Mouse (Mus musculus) Patski (cell line): ENCODE measurements around the gene Pola1. TPM values are rescaled to one million over a fixed set of nuclear protein-coding genes. Genes with fewer than 3 reads are reported as not detected.

Source experiments
- ATAC-seq: fragments of 100-300 bp; one replicate; pipeline ENCODE4 v1.8.0; 2021
- CTCF ChIA-PET: fragments of 350-600 bp; sonication (Branson Sonifier 250); formaldehyde crosslinking; loops from one replicate; lab custom pipeline; 2022; ENCODE audit warnings: inconsistent platforms; lab: Charles Lee
- POLR2A ChIA-PET: fragments of 350-600 bp; sonication (Branson Sonifier 250); formaldehyde crosslinking; loops from one replicate; lab custom pipeline; 2022; ENCODE audit warnings: antibody characterized with exemption, inconsistent platforms; lab: Charles Lee
- DNase-seq: peaks from one replicate; pipeline ENCODE4 v3.0.0-alpha.2; 2011; ENCODE audit warnings: low read depth, low spot score
- H3K27me3 ChIP-seq: fragments of 371-371 bp; one replicate; pipeline ENCODE4 v1.5.1; 2021
- CTCF ChIP-seq: fragments of 100-300 bp; IDR thresholded peaks from one replicate; pipeline ENCODE4 v1.5.1; 2021
- in situ Hi-C: fragments of 300-500 bp; cut with MboI; formaldehyde crosslinking; loops from 3 replicates; pipeline ENCODE4 v1.11.1; 2018; ENCODE audit warnings: low pct_unique_long_range_greater_than_20kb, mixed read lengths
- polyA plus RNA-seq: library from polyadenylated mRNA; unstranded; gene quantifications from one replicate; pipeline ENCODE4 v1.2.3, GENCODE M21; 2021

Gene Pola1
- polyA plus RNA-seq, 1 experiment from 2014 or later: 12.5 TPM

- CTCF ChIA-PET: no interaction called here
- TF ChIP-seq CTCF: no peak
- in situ Hi-C loops: no loop called here
Measured at GRCm38 (mm10) chrX:93644022-93644421, 12.1 kb upstream of the Pola1 start.

GRCm38 (mm10) chrX:93643600-93643999, 11.6 kb upstream of the Pola1 start:
- TF ChIP-seq CTCF: no peak
- ChIA-PET POLR2A (no interaction called here), CTCF (no interaction called here)
- no peak for DNase-seq
- in situ Hi-C loops: no loop called here
- no peak for ATAC-seq
- H3K27me3 ChIP-seq: peaks cover 37% of the 10 kb centered on the region

More at GRCm38 (mm10) chrX:93644022-93644421, 12.1 kb upstream of the Pola1 start:
- ATAC-seq (no peak), DNase-seq (no peak)
- POLR2A ChIA-PET: no interaction called here
- peaks cover 37% of the 10 kb centered on the region for H3K27me3 ChIP-seq

- in situ Hi-C loops: no loop called here
Measured at GRCm38 (mm10) chrX:93634861-93635375, 3.0 kb upstream of the Pola1 start.

GRCm38 (mm10) chrX:93630256-93630655, 1.7 kb downstream of the Pola1 start:
- no peak for TF ChIP-seq CTCF
- ATAC-seq (no peak), DNase-seq (no peak)
- in situ Hi-C loops: no loop called here
- H3K27me3 ChIP-seq: peaks cover 29% of the 10 kb centered on the region
- POLR2A ChIA-PET: no interaction called here
- CTCF ChIA-PET: no interaction called here

More at GRCm38 (mm10) chrX:93634861-93635375, 3.0 kb upstream of the Pola1 start:
- peaks cover 11% of the 10 kb centered on the region for H3K27me3 ChIP-seq
- TF ChIP-seq CTCF: no peak
- no peak for DNase-seq
- CTCF ChIA-PET: no interaction called here
- no peak for ATAC-seq
- POLR2A ChIA-PET: no interaction called here

GRCm38 (mm10) chrX:93602214-93602613, 29.7 kb downstream of the Pola1 start:
- POLR2A ChIA-PET: no interaction called here
- CTCF ChIA-PET: no interaction called here
- in situ Hi-C loops: no loop called here
- peaks cover 26% of the 10 kb centered on the region for H3K27me3 ChIP-seq
- no peak for DNase-seq
- ATAC-seq: no peak
- TF ChIP-seq CTCF: no peak

- peaks cover 38% of the 10 kb centered on the region for H3K27me3 ChIP-seq
- TF ChIP-seq CTCF: no peak
- in situ Hi-C loops: no loop called here
- no peak for DNase-seq
- ATAC-seq: no peak
- CTCF ChIA-PET: no interaction called here
- POLR2A ChIA-PET: no interaction called here
Measured at GRCm38 (mm10) chrX:93594283-93594682, 37.7 kb downstream of the Pola1 start.

- DNase-seq (no peak), ATAC-seq (no peak)
- POLR2A ChIA-PET: no interaction called here
- in situ Hi-C loops: no loop called here
- H3K27me3 ChIP-seq: peaks cover 59% of the 10 kb centered on the region
- TF ChIP-seq CTCF: no peak
- CTCF ChIA-PET: no interaction called here
Measured at GRCm38 (mm10) chrX:93580931-93581330, 51.0 kb downstream of the Pola1 start.

- in situ Hi-C loops: loop anchor here (5.0 to 10.0 kb wide), 3 partner anchors 272 to 490 kb away; partner anchors contain the start of gene Arx
- no peak for DNase-seq
- TF ChIP-seq CTCF: peak; percentile 35
Measured at GRCm38 (mm10) chrX:93557171-93557570, 74.8 kb downstream of the Pola1 start.

GRCm38 (mm10) chrX:93539779-93540178, 92.2 kb downstream of the Pola1 start:
- peak; percentile 94 for ATAC-seq
- in situ Hi-C loops: no loop called here
- peak; percentile 46 for DNase-seq
- peaks cover 38% of the 10 kb centered on the region for H3K27me3 ChIP-seq
- TF ChIP-seq CTCF: no peak
- ChIA-PET POLR2A (interaction anchor here (0.6 kb wide), 1 partner anchor 1907 kb away, joined by 6 read pairs; no protein-coding TSS in a partner anchor), CTCF (no interaction called here)

More at GRCm38 (mm10) chrX:93557171-93557570, 74.8 kb downstream of the Pola1 start:
- peaks cover 57% of the 10 kb centered on the region for H3K27me3 ChIP-seq
- ChIA-PET POLR2A (no interaction called here), CTCF (no interaction called here)
- ATAC-seq: no peak

GRCm38 (mm10) chrX:93502865-93503353, 129.0 kb downstream of the Pola1 start:
- no peak for DNase-seq
- peaks cover 50% of the 10 kb centered on the region for H3K27me3 ChIP-seq
- in situ Hi-C loops: no loop called here
- no peak for ATAC-seq
- POLR2A ChIA-PET: no interaction called here
- CTCF ChIA-PET: interaction anchor here (1.4 kb wide), 1 partner anchor 37 kb away, joined by 3 read pairs; no protein-coding TSS in a partner anchor
- no peak for TF ChIP-seq CTCF

GRCm38 (mm10) chrX:93497597-93497996, 134.4 kb downstream of the Pola1 start:
- POLR2A ChIA-PET: interaction anchor here (0.8 kb wide), 1 partner anchor 443 kb away, joined by 3 read pairs; no protein-coding TSS in a partner anchor
- no peak for TF ChIP-seq CTCF
- DNase-seq (no peak), ATAC-seq (no peak)
- CTCF ChIA-PET: no interaction called here
- in situ Hi-C loops: no loop called here
- peaks cover 44% of the 10 kb centered on the region for H3K27me3 ChIP-seq
